Mouse (Mus musculus): ENCODE data around the gene Mpdz.
A peak's percentile ranks its signal among the peaks of the same experiment; 100 is the strongest.

Gene Mpdz

GRCm38 (mm10) chr4:81442078-81442981, at the start of gene Mpdz:
Mpdz (minus strand) TSS chr4:81442815.
- DNase-seq = peak; percentile 61

GRCm38 (mm10) chr4:81490556-81490955, 47.9 kb upstream of the Mpdz start:
- DNase-seq = no peak

- no peak for DNase-seq
These were observed 42.0 kb upstream of the Mpdz start for GRCm38 (mm10) chr4:81484603-81485002.

GRCm38 (mm10) chr4:81483887-81484602, 41.4 kb upstream of the Mpdz start:
- DNase-seq = no peak

GRCm38 (mm10) chr4:81483159-81483558, 40.5 kb upstream of the Mpdz start:
- no peak for DNase-seq

GRCm38 (mm10) chr4:81466821-81467220, 24.2 kb upstream of the Mpdz start:
- no peak for DNase-seq

- no peak for DNase-seq
These were observed 22.6 kb upstream of the Mpdz start for GRCm38 (mm10) chr4:81465172-81465571.

GRCm38 (mm10) chr4:81462253-81462652, 19.6 kb upstream of the Mpdz start:
- no peak for DNase-seq

- DNase-seq = no peak
These were observed 16.3 kb upstream of the Mpdz start for GRCm38 (mm10) chr4:81458921-81459320.

GRCm38 (mm10) chr4:81453806-81454205, 11.2 kb upstream of the Mpdz start:
- no peak for DNase-seq

- DNase-seq = no peak
These were observed 9.6 kb upstream of the Mpdz start for GRCm38 (mm10) chr4:81452183-81452582.

GRCm38 (mm10) chr4:81449413-81449812, 6.8 kb upstream of the Mpdz start:
- no peak for DNase-seq

- no peak for DNase-seq
These were observed 951 bp upstream of the Mpdz start for GRCm38 (mm10) chr4:81443566-81443965.

GRCm38 (mm10) chr4:81433961-81434360, 8.7 kb downstream of the Mpdz start:
- DNase-seq = no peak

- DNase-seq = no peak
These were observed 11.8 kb downstream of the Mpdz start for GRCm38 (mm10) chr4:81430826-81431225.

- DNase-seq = peak; percentile 38
These were observed 12.5 kb downstream of the Mpdz start for GRCm38 (mm10) chr4:81430105-81430504.

GRCm38 (mm10) chr4:81429670-81430069, 12.9 kb downstream of the Mpdz start:
- peak; percentile 71 for DNase-seq

- DNase-seq = no peak
These were observed 19.1 kb downstream of the Mpdz start for GRCm38 (mm10) chr4:81423556-81423955.

- peak; percentile 14 for DNase-seq
These were observed 21.0 kb downstream of the Mpdz start for GRCm38 (mm10) chr4:81421621-81422020.

- no peak for DNase-seq
These were observed 27.1 kb downstream of the Mpdz start for GRCm38 (mm10) chr4:81415324-81416026.

- no peak for DNase-seq
These were observed 27.8 kb downstream of the Mpdz start for GRCm38 (mm10) chr4:81414684-81415323.

GRCm38 (mm10) chr4:81396883-81397282, 45.7 kb downstream of the Mpdz start:
- no peak for DNase-seq

- no peak for DNase-seq
These were observed 49.7 kb downstream of the Mpdz start for GRCm38 (mm10) chr4:81392869-81393268.
